Mouse (Mus musculus) B cell, adult 2 months (primary cell): ENCODE measurements around the gene Banf2.

ENCODE experiments used
- DNase-seq, 2 experiments: peaks; one replicate each; pipeline ENCODE4 v3.0.0; 2022

The Banf2 gene

GRCm38 (mm10) chr2:144026456-144026855 lies 6.4 kb upstream of the Banf2 start:
- no peak for DNase-seq

GRCm38 (mm10) chr2:144030791-144031190 lies 2.1 kb upstream of the Banf2 start:
- no peak for DNase-seq

GRCm38 (mm10) chr2:144044726-144045125 lies 11.9 kb downstream of the Banf2 start:
- DNase-seq, result no peak

GRCm38 (mm10) chr2:144045756-144046560 lies 13.1 kb downstream of the Banf2 start:
- DNase-seq, result no peak

- DNase-seq, result no peak
Measured at GRCm38 (mm10) chr2:144046916-144047315, 14.1 kb downstream of the Banf2 start.

GRCm38 (mm10) chr2:144050146-144050680 lies 17.4 kb downstream of the Banf2 start:
- DNase-seq, result no peak

- DNase-seq, result peak; percentile 35 to 47
Measured at GRCm38 (mm10) chr2:144050861-144051260, 18.0 kb downstream of the Banf2 start.

GRCm38 (mm10) chr2:144052410-144053065 lies 19.7 kb downstream of the Banf2 start:
- DNase-seq, result no peak

- DNase-seq, result no peak
Measured at GRCm38 (mm10) chr2:144057735-144058134, 24.9 kb downstream of the Banf2 start.

GRCm38 (mm10) chr2:144061701-144062100 lies 28.8 kb downstream of the Banf2 start:
- no peak for DNase-seq

GRCm38 (mm10) chr2:144065499-144065898 lies 32.6 kb downstream of the Banf2 start:
- no peak for DNase-seq

GRCm38 (mm10) chr2:144069663-144070062 lies 36.8 kb downstream of the Banf2 start:
- no peak for DNase-seq

- no peak for DNase-seq
Measured at GRCm38 (mm10) chr2:144070479-144070878, 37.6 kb downstream of the Banf2 start.

GRCm38 (mm10) chr2:144072642-144073041 lies 39.8 kb downstream of the Banf2 start:
- no peak for DNase-seq

- DNase-seq, result no peak
Measured at GRCm38 (mm10) chr2:144074059-144074458, 41.2 kb downstream of the Banf2 start.

GRCm38 (mm10) chr2:144076625-144077024 lies 43.8 kb downstream of the Banf2 start:
- no peak for DNase-seq

GRCm38 (mm10) chr2:144078897-144079296 lies 46.0 kb downstream of the Banf2 start:
- DNase-seq, result no peak

- DNase-seq, result no peak
Measured at GRCm38 (mm10) chr2:144086183-144086847, 53.5 kb downstream of the Banf2 start.

- no peak for DNase-seq
Measured at GRCm38 (mm10) chr2:144087899-144088584, 55.2 kb downstream of the Banf2 start.

- DNase-seq, result peak in 1 of 2 experiments; percentile 15
Measured at GRCm38 (mm10) chr2:144092767-144093166, 59.9 kb downstream of the Banf2 start.

- DNase-seq, result no peak
Measured at GRCm38 (mm10) chr2:144094721-144095120, 61.9 kb downstream of the Banf2 start.

- no peak for DNase-seq
Measured at GRCm38 (mm10) chr2:144101463-144101961, 68.7 kb downstream of the Banf2 start.

- no peak for DNase-seq
Measured at GRCm38 (mm10) chr2:144107374-144107773, 74.5 kb downstream of the Banf2 start.
